Mouse (Mus musculus) 416B (cell line): ENCODE measurements at regions not wholly inside any gene's neighbourhood (a gene's known extent, or its start where the extent isn't known, plus 50 kb on each side); places are given as distances from the start of the nearest gene placed in this dataset.
"Not testable (repeated sequence)": the region's sequence is repeated elsewhere in the genome, so short reads cannot be mapped to it uniquely, and the experiment has no call there.

Experiments
- DNase-seq: peaks from one replicate; pipeline ENCODE4 v3.0.0; 2011; ENCODE audit warnings: low read depth

DNA sequence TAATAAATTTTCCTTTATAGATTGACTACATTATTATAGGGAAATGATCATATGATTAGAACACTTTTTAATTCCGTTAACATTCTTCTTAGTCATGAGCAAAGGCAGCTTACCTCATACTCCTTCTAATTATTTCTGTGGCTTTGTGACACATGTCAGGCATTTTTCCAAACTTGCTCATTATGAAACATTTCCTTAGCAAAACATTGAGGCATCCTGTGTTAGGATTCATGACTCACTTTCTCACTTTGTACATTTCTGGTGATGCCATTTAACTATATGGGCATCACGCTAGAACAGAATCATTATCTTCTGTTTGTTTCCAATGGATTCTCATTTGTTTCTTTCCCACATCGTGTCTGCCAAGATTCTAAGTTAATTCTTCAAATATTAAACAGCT is 621.3 kb downstream of the Tecrl start:
- peak; percentile 83 for DNase-seq

DNA sequence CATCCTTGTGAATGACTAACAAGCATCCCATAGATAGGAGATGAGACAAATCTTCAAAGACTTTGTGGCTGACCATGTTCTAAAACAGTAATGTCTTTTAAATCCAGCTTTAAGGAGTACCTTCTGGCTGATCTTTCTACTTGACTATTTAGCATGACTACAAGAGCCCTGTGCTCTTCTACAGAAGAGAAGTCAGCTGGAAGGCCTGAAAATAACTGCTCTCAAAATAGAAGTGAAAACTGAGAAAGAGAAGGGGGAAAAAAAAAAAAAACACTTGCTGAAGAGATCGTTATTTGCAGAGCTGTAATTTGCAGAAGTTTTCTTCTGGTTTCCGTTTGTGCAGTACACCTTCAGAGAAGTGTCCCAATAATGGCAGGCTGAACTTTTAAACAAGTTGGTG is 626.8 kb downstream of the Tecrl start:
- DNase-seq: no peak

DNA sequence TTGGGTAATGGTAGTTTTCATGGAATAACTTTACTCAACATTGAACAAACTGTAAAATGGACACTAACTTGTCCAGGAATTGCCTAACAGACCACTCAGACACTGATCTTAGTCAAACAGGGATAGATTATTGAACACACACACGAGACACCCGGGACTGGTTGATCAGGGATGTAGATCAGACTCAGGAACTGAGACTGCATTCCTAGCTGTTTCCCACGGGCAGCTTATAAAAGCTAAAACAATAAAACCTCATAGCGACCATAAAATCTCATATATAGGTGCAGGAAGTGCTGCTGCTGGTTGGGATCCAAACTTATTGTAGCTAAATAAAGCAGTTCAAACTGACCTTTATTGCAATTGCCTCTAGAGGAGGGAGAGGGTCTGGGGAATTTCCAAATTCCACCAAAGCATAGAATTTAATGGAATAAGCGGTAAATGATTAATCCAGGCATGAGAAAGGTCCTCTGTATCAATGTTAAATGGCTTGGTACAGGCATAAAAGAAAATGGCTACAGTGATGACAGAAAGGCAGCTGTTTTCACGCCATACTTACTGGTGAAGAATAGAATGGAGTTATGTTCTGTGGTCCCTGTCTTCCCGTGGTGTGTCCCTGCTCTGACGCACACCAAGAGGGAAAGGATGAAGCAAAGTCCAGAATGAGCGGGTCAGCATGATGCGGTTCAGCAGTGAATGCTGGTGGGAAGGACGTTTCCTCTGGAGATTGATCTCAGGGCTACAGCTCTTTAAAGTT is 627.6 kb downstream of the Tecrl start:
- DNase-seq: no peak

DNA sequence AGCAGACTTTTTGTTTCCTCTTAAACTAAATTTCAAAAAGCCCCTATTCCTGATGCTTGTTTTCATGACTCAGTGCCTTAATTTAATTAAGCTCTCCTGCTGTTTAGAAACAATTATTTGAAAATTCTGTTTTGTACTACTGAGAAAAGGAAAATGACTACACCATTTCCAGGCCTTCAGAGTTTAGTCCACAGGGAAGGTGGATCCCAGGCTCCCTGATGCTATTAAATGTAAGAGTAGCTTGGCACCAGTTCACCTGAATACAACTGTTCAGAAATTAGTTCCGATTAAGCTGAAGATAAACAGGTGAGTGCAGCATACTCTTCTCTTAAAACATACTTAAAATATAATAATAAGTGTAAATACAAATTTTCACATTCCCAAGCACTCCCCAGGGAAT is 639.3 kb downstream of the Tecrl start:
- no peak for DNase-seq

DNA sequence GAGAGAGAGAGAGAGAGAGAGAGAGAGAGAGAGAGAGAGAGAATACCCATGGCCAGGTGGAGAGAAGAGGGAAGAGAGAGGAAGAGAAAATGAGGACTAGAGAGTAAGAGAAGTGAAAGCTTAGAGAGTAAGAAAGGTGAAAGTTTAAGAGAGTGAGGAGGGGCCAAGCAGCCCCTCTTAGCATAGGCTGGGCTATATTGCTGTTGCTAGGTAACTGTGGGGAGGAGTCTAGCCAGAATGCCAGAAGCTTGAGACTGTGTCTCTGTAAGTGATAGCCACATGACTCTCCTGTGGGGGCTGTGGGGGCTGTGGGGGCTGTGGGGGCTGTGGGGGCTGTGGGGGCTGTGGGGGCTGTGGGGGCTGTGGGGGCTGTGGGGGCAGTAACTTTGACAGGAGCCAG is 655.3 kb downstream of the Tecrl start:
- not testable (repeated sequence) for DNase-seq

DNA sequence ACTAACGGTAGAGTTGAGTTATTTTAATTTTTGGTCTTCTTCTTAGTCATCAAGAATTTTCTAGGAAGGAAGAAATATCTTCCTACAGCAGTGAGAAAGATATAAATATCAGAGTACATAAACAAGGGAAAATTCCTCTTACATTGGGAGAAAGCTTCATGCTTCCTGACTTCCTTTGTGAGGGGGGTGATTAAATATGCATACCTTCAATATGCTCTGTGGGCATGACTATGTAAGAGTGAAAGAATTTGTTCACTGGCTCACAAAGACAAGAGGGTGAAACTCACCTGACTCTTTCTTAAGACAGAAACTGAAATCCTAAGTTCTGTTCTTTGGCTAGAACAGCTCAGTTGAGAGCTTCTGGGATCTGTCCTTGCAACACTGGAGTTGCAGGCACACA is 656.1 kb downstream of the Tecrl start:
- no peak for DNase-seq

DNA sequence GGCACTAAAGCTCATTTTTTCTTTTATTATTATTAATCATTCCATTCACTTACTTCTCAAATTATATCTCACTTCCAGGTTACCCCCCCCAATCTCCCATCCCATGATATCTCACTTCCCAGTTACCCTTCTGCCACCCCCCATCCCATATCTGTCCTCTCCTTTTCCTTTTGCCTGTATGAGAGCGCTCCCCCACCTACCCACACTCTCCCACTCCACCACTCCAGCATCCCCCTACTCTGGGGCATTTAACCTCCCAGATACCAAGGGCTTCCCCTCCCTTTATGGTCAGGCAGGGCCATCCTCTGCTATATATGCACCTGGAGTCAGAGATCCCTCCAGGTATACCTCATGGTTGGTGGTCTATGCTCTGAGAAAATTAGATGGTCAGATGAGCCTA is 671.6 kb downstream of the Tecrl start:
- DNase-seq: no peak

DNA sequence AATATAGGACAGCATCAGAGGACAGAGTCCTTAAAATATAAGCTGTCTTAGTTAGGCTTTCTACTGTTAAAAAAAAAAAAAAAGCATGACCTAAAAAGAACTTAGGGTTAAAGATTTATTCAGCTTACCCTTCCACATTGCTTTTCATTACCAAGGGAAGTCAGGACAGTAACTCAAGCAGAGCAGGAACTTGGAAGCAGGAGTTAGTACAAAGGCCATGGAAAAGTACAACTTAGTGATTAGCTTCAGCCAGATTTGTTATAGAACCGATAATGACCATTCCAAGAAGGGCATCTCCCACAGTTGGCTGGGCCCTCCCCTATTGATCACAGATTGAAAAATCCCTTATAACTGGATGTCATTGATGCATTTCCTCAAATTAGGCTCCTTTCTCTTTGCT is 690.9 kb downstream of the Tecrl start:
- DNase-seq: no peak

DNA sequence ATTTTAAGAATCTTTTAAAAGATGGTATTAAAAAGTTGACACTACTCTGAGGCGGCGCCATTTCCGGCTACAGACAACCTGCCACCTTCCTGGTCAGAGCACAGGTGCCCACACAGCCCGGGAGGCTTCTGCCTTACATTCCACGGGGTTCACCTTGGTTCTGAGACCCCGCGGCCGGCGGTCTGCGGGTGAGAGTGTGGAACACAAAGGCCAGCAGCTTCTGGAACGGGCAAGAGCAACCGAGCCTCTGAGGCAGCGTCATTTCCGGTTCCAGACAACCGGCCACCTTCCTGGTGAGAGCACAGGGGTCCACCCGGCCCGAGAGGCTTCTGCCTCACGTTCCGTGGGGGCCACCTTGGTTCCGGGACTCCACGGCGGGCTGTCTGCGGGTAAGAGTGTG is 701.4 kb downstream of the Tecrl start:
- DNase-seq: not testable (repeated sequence)

DNA sequence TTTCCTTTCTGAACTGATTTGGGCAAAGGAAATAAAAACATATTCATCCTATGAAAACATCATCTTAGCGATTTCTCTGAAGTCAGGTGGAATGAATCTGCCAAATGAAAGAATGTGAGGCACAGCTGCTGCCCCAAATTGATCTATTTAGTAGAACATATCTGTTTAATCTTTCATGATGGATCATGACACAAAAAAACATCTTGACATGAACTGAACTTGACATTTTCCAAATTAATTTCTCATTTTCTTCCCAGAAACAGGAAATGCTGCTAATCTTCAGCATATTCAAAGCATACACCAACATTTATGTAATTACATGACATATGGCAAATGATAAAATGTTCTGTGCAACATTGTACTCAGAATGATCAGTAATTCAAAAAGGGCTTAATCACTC is 734.9 kb downstream of the Tecrl start:
- no peak for DNase-seq
